Mouse (Mus musculus) stomach, postnatal 0 days (tissue): ENCODE data around the gene Amotl2. TPM values are rescaled to one million over a fixed set of nuclear protein-coding genes. Genes with fewer than 3 reads are reported as not detected.

ENCODE experiments used
- ATAC-seq: fragments of 200-750 bp; cut with Nextera tagmentation; 2 replicates; pipeline ENCODE4 v1.8.0; 2017; ENCODE audit not compliant: low FRiP score, low TSS enrichment
- DNase-seq: peaks from one replicate; pipeline ENCODE4 v3.0.0-alpha.2; 2016; ENCODE audit warnings: low spot score
- H3K27ac ChIP-seq: fragments of 300-500 bp; sonication (generic); replicated peaks from 2 replicates; pipeline ENCODE4 v1.5.1; 2014; ENCODE audit warnings: mild to moderate bottlenecking, control low read depth
- H3K27me3 ChIP-seq: fragments of 300-500 bp; sonication (generic); 2 replicates; pipeline ENCODE4 v1.6.1; 2014; ENCODE audit warnings: low read length; ENCODE audit not compliant: control insufficient read depth, insufficient read depth
- H3K36me3 ChIP-seq: fragments of 300-500 bp; sonication (generic); 2 replicates; pipeline ENCODE4 v1.6.1; 2014; ENCODE audit warnings: low read length, mixed read lengths; ENCODE audit not compliant: control insufficient read depth, insufficient read depth
- H3K4me1 ChIP-seq: fragments of 300-500 bp; sonication (generic); replicated peaks from 2 replicates; pipeline ENCODE4 v1.6.1; 2014; ENCODE audit warnings: antibody characterized with exemption; ENCODE audit not compliant: control insufficient read depth, insufficient read depth
- H3K4me2 ChIP-seq: fragments of 300-500 bp; sonication (generic); replicated peaks from 2 replicates; pipeline ENCODE4 v1.6.1; 2014; ENCODE audit warnings: low read depth, mild to moderate bottlenecking, control low read depth, moderate library complexity
- H3K4me3 ChIP-seq: fragments of 300-500 bp; sonication (generic); 2 replicates; pipeline ENCODE4 v1.5.1; 2014; ENCODE audit warnings: low read depth, low read length, control low read depth
- H3K9ac ChIP-seq: fragments of 300-500 bp; sonication (generic); 2 replicates; pipeline ENCODE4 v1.6.1; 2014; ENCODE audit warnings: mild to moderate bottlenecking, low read length, control low read depth, mixed read lengths
- H3K9me3 ChIP-seq: fragments of 300-500 bp; sonication (generic); 2 replicates; pipeline ENCODE4 v1.6.1; 2016; ENCODE audit warnings: low read length; ENCODE audit not compliant: control insufficient read depth
- CTCF ChIP-seq: IDR thresholded peaks from 2 replicates; pipeline ENCODE4 v1.5.1; 2016; ENCODE audit warnings: antibody characterized with exemption, low read depth, mild to moderate bottlenecking, moderate library complexity
- EP300 ChIP-seq: optimal IDR thresholded peaks from 2 replicates; pipeline ENCODE3; 2016; ENCODE audit warnings: antibody characterized with exemption
- WGBS: fragments of 180-500 bp; shearing (Covaris S2); extraction: QIAGEN DNeasy Blood & Tissue Kit; methylation state at CpG from one replicate; pipeline ENCODE4 v1.1.7; 2014; 5-methylcytosine and 5-hydroxymethylcytosine counted together
- polyA plus RNA-seq: library from polyadenylated mRNA; unstranded; fragments of >200 nt; fragmentation: Nextera tagmentation; extraction: Ambion mirVana; gene quantifications from 2 replicates; pipeline ENCODE4 v1.2.1, GENCODE M21; 2015

Gene Amotl2
- polyA plus RNA-seq, 1 experiment from 2014 or later: 18.6 TPM

DNA sequence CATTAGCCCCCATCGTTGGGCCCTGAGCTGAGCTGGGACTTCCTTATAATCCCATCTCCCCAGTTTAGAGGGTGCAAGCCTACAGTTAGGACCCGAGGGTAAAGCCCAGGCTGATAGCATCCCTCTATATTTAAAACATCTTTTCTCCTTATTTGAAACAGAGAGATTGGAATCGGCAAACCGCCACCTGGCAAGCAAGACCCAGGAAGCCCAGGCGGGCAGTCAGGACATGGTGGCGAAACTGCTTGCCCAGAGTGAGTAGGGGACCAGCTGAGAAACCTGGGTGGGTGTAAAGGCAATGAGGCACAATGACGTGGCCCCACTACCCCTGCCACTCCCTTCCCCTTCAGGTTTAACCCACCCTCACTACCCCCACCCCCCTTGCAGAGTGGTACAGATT is 8.5 kb downstream of the Amotl2 start:
- no peak overlapping the region for H3K4me2 ChIP-seq
- peak overlapping the region; percentile 6; the same call in 1 of the 2 replicates for H3K27ac ChIP-seq
- TF ChIP-seq CTCF (no peak), EP300 (no peak)
- peaks cover 15% of the 10 kb centered on the region for H3K4me1 ChIP-seq
- H3K27me3 ChIP-seq: no peaks in the 10 kb centered on the region
- no peak for ATAC-seq
- H3K9ac ChIP-seq: 0 out of 2 replicates have a peak overlapping the region, but pooled peaks have one; percentile 1
- DNase-seq: no peak
- peaks cover 66% of the 10 kb centered on the region for H3K36me3 ChIP-seq
- no peaks in the 10 kb centered on the region for H3K9me3 ChIP-seq
- 72% methylated on average over 7 of the region's 7 CpGs for WGBS
- no peak overlapping the region for H3K4me3 ChIP-seq

DNA sequence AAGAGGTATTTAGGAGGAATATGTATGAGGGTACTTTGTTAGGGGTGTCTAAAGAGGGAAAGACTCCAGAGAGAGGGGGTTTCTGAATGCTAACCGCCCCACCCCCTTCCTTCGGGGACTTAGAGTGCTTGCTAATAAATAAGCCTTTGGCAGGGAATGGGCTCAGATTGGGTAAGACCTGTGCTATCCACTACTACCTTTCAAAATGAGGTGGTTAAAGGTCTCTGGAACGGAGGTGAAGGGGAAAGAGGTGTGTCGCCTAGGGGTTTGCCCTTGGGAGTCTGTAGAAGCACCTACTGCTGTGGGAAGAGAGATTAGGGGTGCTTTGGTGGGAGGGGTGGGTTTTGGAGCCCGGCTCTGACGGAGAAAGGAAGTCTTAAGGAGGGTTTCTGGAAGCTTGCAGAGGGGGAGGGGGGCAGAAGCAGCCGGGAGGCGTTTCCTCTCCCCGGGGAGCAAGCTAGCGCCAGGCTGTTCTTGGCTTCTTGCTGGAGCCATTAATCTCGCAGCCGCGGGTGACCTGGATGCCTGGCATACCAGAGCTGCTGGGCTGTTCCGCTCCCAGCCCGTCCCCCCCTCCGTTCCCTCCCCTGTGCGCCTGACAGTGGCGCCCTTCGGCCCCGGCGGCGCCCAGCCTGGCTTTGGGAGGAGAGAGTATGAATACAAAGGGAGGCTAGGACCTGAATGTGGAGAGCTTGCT is 9.6 kb downstream of the Amotl2 start:
- no peak overlapping the region for H3K9ac ChIP-seq
- H3K36me3 ChIP-seq: peaks cover 63% of the 10 kb centered on the region

DNA sequence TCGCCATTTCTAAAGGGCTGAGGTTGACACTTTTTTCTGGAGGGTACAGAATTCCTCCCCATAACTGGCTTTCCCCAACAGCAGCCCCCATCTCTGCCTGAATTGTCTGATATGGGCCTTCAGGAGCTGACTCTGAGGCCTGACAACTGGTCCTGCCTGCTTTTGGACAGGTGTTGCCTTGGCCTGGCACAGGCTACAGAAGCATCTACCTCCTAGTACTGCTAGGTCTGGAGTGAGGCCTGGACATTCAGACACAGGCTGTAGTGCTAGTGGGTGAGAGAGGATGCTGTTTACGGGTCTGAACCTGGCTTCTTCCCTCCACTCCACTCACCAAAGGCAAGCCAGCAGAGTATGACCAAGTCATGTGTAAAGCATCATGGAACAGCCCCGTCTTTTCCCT is 10.3 kb downstream of the Amotl2 start:
- H3K27me3 ChIP-seq: no peaks in the 10 kb centered on the region
- no peak overlapping the region for H3K4me2 ChIP-seq
- H3K9me3 ChIP-seq: no peaks in the 10 kb centered on the region
- H3K4me3 ChIP-seq: no peak overlapping the region
- peak overlapping the region; percentile 10; the same call in 1 of the 2 replicates for H3K27ac ChIP-seq
- TF ChIP-seq EP300: peak; percentile 8
- no peak for TF ChIP-seq CTCF
- peaks cover 70% of the 10 kb centered on the region for H3K36me3 ChIP-seq
- ATAC-seq (no peak), DNase-seq (no peak)
- WGBS: 60% methylated on average over 3 of the region's 3 CpGs
- H3K9ac ChIP-seq: peak overlapping the region; percentile 31; the same call in 1 of the 2 replicates
- peaks cover 13% of the 10 kb centered on the region for H3K4me1 ChIP-seq

More for the DNA sequence above, 9.6 kb downstream of the Amotl2 start:
- Histone ChIP-seq H3K27me3 (no peaks in the 10 kb centered on the region), H3K4me2 (peak overlapping the region; percentile 35), H3K4me3 (no peak overlapping the region), H3K9me3 (no peaks in the 10 kb centered on the region), H3K4me1 (peaks cover 13% of the 10 kb centered on the region), H3K27ac (peak overlapping the region; percentile 10)
- DNase-seq (peak; percentile 93), ATAC-seq (peak; percentile 88)
- WGBS: 3% methylated on average over 21 of the region's 22 CpGs
- TF ChIP-seq CTCF (peak; percentile 56), EP300 (peak; percentile 64)

DNA sequence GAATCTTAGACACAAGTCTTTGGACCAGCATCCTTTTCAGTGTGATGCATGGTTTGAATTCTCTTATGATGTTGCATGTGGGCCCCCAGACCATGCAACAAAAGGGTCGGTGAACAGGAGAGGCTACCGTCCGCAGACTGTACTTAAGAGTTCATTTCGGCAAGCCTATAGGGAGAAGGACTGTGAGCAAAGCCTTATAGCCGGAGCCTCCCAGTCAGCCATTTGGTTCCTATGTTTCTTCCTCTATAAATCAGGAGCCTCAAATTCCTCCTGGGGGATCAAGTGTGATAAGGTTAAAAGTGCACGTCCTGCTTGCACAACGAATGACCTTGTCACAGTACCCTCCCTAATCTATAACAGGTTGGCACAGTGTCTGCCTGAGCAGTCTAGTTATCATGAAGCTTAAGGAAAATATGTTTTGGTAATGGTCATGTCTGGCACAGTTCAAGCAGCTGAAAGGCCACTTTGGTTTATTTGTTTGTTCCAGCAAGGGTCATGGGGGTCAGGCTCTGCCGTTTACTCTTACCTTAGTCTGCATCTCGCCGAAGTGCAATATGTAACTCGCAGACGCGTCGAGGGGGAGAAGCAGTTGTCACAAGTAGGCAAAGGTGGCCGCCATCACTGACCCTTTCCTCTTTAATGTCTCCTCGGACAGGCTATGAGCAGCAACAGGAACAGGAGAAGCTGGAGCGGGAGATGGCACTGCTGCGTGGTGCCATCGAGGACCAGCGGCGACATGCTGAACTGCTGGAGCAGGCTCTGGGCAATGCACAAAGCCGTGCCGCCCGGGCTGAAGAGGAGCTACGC is 11.4 kb downstream of the Amotl2 start:
- H3K4me1 ChIP-seq: peaks cover 13% of the 10 kb centered on the region

DNA sequence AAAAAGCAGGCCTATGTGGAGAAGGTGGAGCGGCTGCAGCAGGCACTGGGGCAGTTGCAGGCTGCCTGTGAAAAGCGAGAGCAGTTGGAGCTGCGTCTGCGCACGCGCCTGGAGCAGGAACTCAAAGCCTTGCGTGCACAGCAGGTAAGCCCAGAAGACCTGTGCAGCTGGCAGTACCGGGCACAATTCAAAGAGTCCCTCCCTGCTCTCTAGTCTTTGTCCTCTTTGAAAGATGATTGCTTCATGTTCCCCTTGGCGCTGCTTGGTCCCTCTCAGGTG is 11.9 kb downstream of the Amotl2 start:
- WGBS: 84% methylated on average over 9 of the region's 9 CpGs
- ATAC-seq: no peak
- Histone ChIP-seq H3K27me3 (no peaks in the 10 kb centered on the region), H3K36me3 (peaks cover 70% of the 10 kb centered on the region), H3K4me1 (peaks cover 13% of the 10 kb centered on the region), H3K27ac (no peak overlapping the region), H3K9me3 (no peaks in the 10 kb centered on the region), H3K4me2 (no peak overlapping the region), H3K9ac (no peak overlapping the region), H3K4me3 (no peak overlapping the region)
- DNase-seq: no peak
- TF ChIP-seq EP300: no peak
- no peak for TF ChIP-seq CTCF

More for the DNA sequence above, 11.4 kb downstream of the Amotl2 start:
- ATAC-seq (no peak), DNase-seq (no peak)
- Histone ChIP-seq H3K27me3 (no peaks in the 10 kb centered on the region), H3K4me2 (no peak overlapping the region), H3K27ac (no peak overlapping the region), H3K36me3 (peaks cover 74% of the 10 kb centered on the region), H3K9me3 (no peaks in the 10 kb centered on the region), H3K9ac (no peak overlapping the region), H3K4me3 (no peak overlapping the region)
- no peak for TF ChIP-seq EP300
- TF ChIP-seq CTCF: no peak
- WGBS: 74% methylated on average over 25 of the region's 25 CpGs
